Mouse (Mus musculus) kidney, adult 18-20 months (tissue): ENCODE data around the gene C1qa.
A peak's percentile ranks its signal among the peaks of the same experiment; 100 is the strongest.

Experiments used
- DNase-seq: peaks from one replicate; pipeline ENCODE4 v3.0.0; 2021

The C1qa gene

DNA sequence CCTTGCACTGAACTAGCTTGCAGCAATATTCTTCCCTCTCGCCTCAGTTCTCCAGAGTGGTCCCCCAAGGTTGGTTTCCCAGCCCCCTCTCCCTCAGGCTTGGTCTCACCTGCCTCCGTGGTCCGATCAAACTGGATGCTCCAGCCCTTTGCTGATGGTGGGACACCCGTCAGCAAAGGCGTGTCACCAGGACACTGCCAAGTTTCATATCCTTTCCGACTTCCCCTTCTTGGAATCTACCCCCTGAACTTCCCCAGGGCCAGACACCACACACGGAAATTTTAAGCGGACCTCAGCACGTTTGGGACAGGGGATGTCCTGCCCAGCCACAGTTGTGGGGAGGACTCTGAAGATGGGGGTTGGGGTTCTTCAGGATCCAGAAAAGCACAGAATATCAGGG lies at the start of gene C1qa:
Gene C1qa (minus strand): TSS at position 167 of the 400 bp plus-strand sequence.
- DNase-seq = no peak

DNA sequence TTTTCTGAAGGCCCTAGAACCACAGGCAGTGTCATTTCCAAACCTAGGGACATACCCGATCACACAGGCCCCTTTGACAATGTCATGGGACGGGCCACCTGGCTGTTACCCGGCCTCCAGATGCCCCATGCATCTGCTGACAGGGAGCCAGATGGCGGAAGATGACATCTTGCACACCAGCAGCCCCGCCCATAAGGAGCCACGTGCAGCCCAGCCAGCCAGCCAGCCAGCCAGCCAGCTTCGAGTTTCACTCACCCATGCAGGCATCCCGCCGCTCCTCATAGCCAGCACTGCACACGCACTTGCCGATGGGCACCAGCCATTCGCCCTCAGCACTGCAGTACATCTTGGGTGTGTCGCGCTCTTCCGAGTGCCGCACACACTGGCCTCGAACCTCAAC lies 46.8 kb upstream of the C1qa start:
- DNase-seq = no peak

- DNase-seq = no peak
These were observed 46.2 kb upstream of the C1qa start for GRCm38 (mm10) chr4:136944558-136945350.

- DNase-seq = no peak
These were observed 44.6 kb upstream of the C1qa start for GRCm38 (mm10) chr4:136943175-136943574.

DNA sequence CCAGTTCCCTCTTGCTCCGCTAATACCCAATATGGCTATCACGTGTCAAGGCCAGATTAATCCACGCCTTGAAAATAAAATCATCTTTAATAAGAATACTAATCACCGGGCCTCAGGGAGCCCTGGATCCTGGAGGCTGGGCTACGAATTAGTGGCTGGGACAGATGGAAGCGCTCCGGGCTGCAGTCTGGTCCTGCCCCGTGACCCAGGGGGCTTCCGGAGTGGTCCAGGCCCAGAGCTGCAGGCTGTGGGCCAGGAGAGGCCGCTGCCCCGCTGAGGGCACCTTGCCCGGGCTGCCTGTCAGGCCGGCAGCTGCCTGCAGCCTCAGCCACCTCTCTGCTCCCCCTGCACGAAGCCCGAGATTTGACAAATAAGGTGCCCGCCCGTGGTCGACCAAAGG lies 44.2 kb upstream of the C1qa start:
- no peak for DNase-seq

GRCm38 (mm10) chr4:136937935-136938334 lies 39.3 kb upstream of the C1qa start:
- no peak for DNase-seq

- DNase-seq = no peak
These were observed 38.7 kb upstream of the C1qa start for GRCm38 (mm10) chr4:136937344-136937743.

- no peak for DNase-seq
These were observed 36.4 kb upstream of the C1qa start for GRCm38 (mm10) chr4:136934746-136935613.

- no peak for DNase-seq
These were observed 31.9 kb upstream of the C1qa start for GRCm38 (mm10) chr4:136930474-136930873.

DNA sequence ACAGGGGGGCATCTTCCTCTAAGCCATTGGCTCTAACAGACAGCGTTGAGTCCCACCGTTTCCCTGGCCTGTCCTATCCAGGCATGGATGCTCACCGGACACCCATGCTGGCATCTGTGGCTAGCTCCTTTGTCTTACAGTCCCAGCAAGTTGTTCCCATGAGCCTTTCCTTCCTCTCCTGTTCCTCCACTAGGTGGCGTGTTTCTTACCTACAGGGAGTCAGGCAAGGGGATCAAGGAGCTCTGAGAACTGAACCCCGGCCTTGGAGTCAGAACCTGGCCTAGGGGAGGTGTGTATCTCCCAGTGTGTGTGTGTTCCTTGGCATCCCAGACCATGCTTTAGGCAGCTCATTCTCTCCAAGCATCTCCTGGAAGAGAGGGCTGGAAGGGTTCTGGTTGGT lies 30.3 kb upstream of the C1qa start:
- DNase-seq = peak; percentile 20

- DNase-seq = no peak
These were observed 27.2 kb upstream of the C1qa start for GRCm38 (mm10) chr4:136925804-136926203.

DNA sequence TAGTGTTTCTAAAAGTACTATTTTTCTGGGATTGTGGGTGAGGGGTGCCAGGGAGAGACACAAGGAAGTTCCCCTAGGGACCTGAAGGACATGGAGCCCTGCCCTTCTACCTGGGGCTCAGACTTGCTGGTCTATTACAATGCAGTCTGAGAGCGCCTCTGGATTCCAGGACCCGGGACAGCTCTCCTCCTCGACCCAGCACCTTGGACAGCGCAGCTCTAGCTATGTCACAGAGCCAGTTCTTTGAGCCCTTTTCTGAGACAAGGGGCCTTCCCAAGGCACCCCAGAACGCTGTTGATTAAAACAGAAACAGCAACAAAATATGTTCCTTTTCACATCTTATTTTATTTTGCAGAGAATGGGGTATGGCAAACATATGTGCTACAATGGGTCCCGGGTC lies 25.9 kb upstream of the C1qa start:
- peak; percentile 75 for DNase-seq

DNA sequence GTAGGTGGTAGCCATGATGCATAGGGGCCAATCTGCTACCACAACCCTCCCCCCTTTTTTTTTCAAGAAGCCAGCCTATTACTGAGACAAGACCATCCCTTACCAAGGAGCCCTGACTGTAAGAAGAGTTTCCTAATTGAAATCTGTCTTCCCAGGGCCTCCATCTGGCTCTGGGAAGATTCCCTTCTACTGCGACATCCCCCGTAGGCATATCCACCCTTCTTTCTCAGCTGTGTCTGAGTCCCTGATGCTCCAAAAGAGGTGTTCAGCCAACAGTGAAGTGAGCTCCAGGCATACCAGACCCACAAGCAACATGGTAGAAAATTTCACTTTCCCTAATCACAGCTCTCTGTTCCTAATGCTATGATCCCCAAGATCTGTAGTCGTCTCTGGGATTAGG lies 20.9 kb upstream of the C1qa start:
- DNase-seq = no peak

DNA sequence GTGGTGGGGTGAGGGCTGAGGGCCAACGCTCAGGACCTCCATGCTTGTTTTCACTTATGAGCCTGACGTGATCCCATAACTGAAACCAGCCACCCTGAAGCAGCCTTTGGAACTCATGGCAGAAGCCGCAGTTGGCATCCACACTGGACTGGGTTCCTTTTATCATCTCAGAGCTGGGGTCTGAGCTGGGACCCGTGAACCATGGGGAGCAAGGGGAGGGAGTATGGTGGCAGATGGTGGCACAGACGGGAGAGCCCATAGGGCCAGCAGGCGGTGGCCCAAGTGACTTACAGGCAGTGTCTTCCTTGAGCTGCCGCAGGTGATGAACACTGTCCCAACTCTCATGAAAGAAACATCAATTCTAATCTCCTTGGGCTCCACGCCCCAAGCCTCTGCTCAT lies 20.2 kb upstream of the C1qa start:
- DNase-seq = no peak

DNA sequence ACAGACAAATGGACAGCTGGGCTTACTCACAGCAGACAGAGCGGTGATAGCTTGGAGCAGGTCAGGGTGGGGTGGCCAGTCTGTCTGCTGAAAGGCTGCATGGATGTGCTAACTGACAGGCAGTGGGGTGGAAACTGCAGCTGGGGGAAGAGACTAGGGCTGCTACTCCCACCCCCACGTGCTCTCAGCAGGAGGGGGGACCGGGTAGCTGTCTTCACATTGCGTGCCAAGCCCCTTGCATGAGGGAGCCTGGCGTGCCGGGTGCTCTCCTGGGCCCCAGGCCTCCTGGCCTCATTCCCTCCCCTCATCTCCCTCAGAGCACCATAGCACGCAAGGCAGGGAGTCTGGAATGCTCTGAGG lies 18.5 kb upstream of the C1qa start:
- DNase-seq = no peak

DNA sequence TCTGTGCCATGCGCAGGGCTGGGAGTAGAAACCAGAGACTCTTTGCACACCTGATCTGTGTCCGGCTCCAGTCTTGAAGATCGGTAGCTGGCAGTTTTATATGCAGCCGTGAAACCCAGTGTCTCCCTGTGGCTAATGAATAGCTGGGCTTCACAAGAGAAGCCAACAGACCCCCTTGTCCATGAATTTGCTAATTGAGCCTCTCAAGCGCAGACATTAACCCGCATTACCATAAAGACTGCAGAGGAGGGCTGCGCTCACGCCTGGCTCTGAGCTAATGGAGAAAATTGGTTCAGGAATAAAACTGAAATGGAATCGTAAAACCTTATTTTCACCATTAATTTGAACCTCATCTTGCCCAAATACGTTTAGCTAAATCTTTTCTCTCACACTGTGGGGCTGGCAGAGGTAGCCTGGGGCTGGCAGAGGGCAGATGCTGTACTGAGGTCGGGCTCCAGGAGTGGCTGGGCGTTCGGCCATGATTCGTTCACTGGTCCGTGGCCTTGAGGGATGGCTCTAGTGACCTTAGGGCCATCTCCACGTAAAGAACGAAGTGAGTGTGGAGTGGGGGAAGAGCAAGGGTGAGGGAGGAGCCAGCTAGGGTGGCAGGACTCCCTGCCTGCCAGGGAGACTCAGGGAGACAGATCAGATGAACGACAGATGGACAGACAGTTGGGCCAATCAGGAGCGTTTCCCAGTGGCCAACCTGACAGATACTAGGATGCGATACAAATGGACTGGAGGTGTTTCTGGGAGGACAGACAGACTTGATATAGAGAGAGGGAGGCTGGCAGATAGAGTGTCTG lies 18.0 kb upstream of the C1qa start:
- no peak for DNase-seq

DNA sequence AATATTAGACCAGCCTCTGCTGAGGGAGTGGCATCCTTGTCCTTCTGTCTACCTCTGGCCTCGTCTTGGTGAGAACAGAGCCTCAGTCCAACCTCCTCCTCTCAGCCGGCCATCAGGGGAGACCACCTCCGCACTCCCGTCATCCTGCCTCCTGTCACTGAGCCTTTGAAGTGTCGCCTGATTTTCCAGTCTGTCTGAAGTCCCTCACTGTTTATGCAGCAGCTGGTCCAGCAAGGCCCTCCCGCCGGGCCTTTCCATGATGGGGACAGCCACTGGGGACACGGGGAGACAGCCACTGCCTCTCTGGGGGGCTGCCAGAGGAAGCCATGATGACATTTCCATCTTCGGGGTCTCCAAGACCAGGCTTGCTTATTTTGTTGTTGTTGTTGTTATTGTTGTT lies 14.2 kb upstream of the C1qa start:
- no peak for DNase-seq

DNA sequence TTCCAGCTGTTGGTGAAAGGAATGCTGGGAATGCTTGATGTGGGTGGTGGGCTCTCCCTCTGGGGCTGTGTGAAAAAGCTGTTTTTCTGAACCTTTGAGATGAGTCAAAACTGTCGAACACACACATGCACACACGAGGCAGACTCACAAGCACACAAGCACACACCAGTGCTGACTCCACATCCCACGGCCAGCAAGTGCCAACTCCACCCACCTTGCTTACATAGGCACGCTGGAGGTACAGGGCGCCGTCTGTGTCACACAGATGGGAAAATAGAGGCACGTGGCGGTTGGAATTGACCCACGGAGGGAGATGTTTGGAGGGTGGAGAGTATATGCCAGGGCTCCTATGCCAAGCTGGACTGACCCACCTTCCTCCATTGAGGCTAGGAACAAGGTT lies 13.2 kb upstream of the C1qa start:
- DNase-seq = no peak

DNA sequence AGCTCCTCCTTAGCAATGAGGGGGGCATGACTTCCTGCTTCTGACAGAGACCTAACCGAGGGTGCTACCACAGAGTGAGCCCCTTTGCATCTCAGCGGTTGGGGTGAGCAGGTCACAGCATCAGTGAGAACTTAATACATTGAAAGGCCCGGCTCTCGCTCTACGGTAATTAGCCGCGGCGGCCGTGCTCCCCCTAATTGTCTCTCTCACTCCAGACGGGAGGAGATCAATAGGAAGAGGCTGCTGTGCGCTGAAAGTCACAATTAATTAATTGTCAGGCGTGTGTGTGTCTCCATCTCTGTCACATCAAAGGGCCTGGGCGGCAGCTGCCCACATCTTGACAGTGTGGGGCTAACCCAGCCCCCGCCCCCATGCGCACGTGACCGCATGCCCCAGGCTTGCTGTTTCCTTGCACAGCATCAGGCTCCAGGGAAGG lies 12.6 kb upstream of the C1qa start:
- no peak for DNase-seq

DNA sequence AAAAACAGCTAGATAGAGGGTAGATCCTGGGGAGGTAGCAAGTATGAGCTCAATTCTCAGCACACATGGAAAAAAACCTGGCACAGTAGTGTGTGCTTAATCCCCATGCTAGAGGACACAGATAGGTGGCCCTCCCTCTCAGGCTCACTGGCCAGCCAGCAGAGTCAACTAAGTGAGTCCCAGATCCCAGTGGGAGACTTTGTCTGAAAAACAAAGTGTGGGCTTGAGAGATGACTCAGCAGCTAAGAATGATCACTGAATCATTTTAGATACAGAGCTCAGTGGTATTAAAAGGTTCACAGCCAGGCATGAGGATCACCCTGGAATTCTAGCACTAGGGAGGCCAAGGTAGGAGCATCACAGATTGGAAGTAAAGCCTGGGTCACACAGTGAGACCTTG lies 9.2 kb upstream of the C1qa start:
- no peak for DNase-seq

- DNase-seq = peak; percentile 51
These were observed 8.4 kb upstream of the C1qa start for GRCm38 (mm10) chr4:136907033-136907432.

GRCm38 (mm10) chr4:136904767-136905539 lies 6.3 kb upstream of the C1qa start:
- no peak for DNase-seq

DNA sequence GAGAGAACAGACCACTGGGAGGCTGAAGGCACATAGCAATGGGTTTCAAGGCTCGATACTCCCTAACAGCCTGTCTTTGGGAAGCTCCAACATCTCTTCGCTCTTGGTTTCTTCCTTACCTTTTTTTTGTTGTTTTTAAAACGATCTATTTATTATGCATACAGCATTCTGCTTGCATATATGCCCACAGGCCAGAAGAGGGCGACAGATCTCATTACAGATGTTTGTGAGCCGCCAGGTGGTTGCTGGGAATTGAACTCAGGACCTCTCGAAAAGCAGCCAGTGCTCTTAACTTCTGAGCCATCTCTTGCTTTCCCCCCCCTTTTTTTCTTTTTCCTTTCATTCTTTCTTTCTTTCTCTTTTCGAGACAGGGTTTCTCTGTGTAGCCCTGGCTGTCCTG lies 551 bp upstream of the C1qa start:
- no peak for DNase-seq
